Mouse (Mus musculus) telencephalon, adult 2 months (tissue): Measurements from ENCODE around the gene Spryd7.

ENCODE experiments used
- DNase-seq: peaks from one replicate; pipeline ENCODE4 v3.0.0-alpha.2; 2011; ENCODE audit warnings: low read depth, low spot score

The Spryd7 gene

GRCm38 (mm10) chr14:61536631-61537264, 19.9 kb downstream of the Spryd7 start:
- no peak for DNase-seq

- DNase-seq = no peak
Observed at GRCm38 (mm10) chr14:61535811-61536210, 20.9 kb downstream of the Spryd7 start.

- no peak for DNase-seq
Observed at GRCm38 (mm10) chr14:61530966-61531365, 25.7 kb downstream of the Spryd7 start.

- DNase-seq = no peak
Observed at GRCm38 (mm10) chr14:61530396-61530795, 26.3 kb downstream of the Spryd7 start.

GRCm38 (mm10) chr14:61529533-61529932, 27.2 kb downstream of the Spryd7 start:
- DNase-seq = no peak

- DNase-seq = no peak
Observed at GRCm38 (mm10) chr14:61526006-61526405, 30.7 kb downstream of the Spryd7 start.

GRCm38 (mm10) chr14:61523821-61524220, 32.9 kb downstream of the Spryd7 start:
- no peak for DNase-seq

- DNase-seq = no peak
Observed at GRCm38 (mm10) chr14:61518659-61519480, 37.8 kb downstream of the Spryd7 start.

- no peak for DNase-seq
Observed at GRCm38 (mm10) chr14:61516471-61517426, 39.9 kb downstream of the Spryd7 start.

- no peak for DNase-seq
Observed at GRCm38 (mm10) chr14:61511494-61511893, 45.2 kb downstream of the Spryd7 start.

GRCm38 (mm10) chr14:61497716-61498490, 58.8 kb downstream of the Spryd7 start:
- DNase-seq = peak; percentile 47

GRCm38 (mm10) chr14:61493511-61494135, 63.1 kb downstream of the Spryd7 start:
- DNase-seq = no peak
